Mouse (Mus musculus) cortical plate, adult 2 months (tissue): Measurements from ENCODE around the gene Gm17657.

Experiments used
- CTCF ChIP-seq: fragments of 200-500 bp; IDR thresholded peaks from 2 replicates; pipeline ENCODE4 v1.5.1; 2011; ENCODE audit warnings: mild to moderate bottlenecking, control low read depth, low read length; ENCODE audit not compliant: insufficient read depth; ENCODE audit errors: extremely low read depth
- POLR2A ChIP-seq: fragments of 200-500 bp; IDR thresholded peaks from 2 replicates; pipeline ENCODE4 v1.6.1; 2011; ENCODE audit warnings: mild to moderate bottlenecking, low read length, control low read depth; ENCODE audit not compliant: insufficient read depth; ENCODE audit errors: extremely low read depth

DNA sequence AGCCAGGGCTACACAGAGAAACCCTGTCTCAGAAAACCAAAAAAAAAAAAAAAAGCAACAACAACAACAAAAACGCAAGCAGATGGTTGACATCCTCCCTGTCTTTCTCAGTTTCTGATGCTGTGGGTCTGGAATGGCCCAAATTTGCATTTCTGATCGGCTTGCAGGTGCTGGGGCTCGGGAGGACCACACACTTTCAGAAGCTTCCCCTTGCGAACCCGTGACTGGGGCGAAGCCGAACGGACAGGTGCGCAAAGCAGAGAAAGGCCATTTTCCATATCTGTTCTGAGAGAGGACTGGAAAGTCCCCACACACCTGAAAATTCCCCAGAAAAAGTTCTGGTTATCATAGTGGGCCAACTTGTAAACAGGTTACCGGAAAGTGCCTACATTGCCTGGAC lies 72.1 kb downstream of the Gm17657 start:
- TF ChIP-seq POLR2A: no peak
- TF ChIP-seq CTCF: no peak
